Mouse (Mus musculus) midbrain, embryonic 16.5 days (tissue): ENCODE data around the gene Cc2d2b. TPM values are rescaled to one million over a fixed set of nuclear protein-coding genes. Genes with fewer than 3 reads are reported as not detected.

Source experiments
- ATAC-seq: fragments of 200-750 bp; cut with Nextera tagmentation; 2 replicates; pipeline ENCODE4 v1.8.0; 2017; ENCODE audit warnings: moderate TSS enrichment
- H3K27ac ChIP-seq: fragments of 300-500 bp; sonication (generic); 2 replicates; pipeline ENCODE4 v1.5.1; 2014; ENCODE audit warnings: mild to moderate bottlenecking, low read length, mixed read lengths
- H3K27me3 ChIP-seq: fragments of 300-500 bp; sonication (generic); 2 replicates; pipeline ENCODE4 v1.6.1; 2014; ENCODE audit warnings: low read depth, low read length, mixed read lengths; ENCODE audit not compliant: control insufficient read depth, insufficient read depth
- H3K36me3 ChIP-seq: fragments of 300-500 bp; sonication (generic); 2 replicates; pipeline ENCODE4 v1.6.1; 2014; ENCODE audit warnings: mild to moderate bottlenecking, low read length, moderate library complexity, mixed read lengths; ENCODE audit not compliant: control insufficient read depth, insufficient read depth
- H3K4me1 ChIP-seq: fragments of 300-500 bp; sonication (generic); 2 replicates; pipeline ENCODE4 v1.6.1; 2014; ENCODE audit warnings: mild to moderate bottlenecking, low read length, mixed read lengths; ENCODE audit not compliant: control insufficient read depth, insufficient read depth
- H3K4me2 ChIP-seq: fragments of 300-500 bp; sonication (generic); 2 replicates; pipeline ENCODE4 v1.6.1; 2014; ENCODE audit warnings: mild to moderate bottlenecking, low read length, mixed read lengths
- H3K4me3 ChIP-seq: fragments of 300-500 bp; sonication (generic); 2 replicates; pipeline ENCODE4 v1.5.1; 2014; ENCODE audit warnings: low read depth, mild to moderate bottlenecking, low read length, moderate library complexity, mixed read lengths
- H3K9ac ChIP-seq: fragments of 300-500 bp; sonication (generic); 2 replicates; pipeline ENCODE4 v1.6.1; 2014; ENCODE audit warnings: low read depth, low read length, mixed read lengths
- H3K9me3 ChIP-seq: fragments of 300-500 bp; sonication (generic); replicated peaks from 2 replicates; pipeline ENCODE4 v1.6.1; 2014; ENCODE audit warnings: mild to moderate bottlenecking, low read length, mixed read lengths; ENCODE audit not compliant: control insufficient read depth, poor library complexity, severe bottlenecking
- WGBS: fragments of 180-500 bp; shearing (Covaris S2); extraction: QIAGEN DNeasy Blood & Tissue Kit; methylation state at CpG from one replicate; pipeline ENCODE4 v1.1.7; 2014; 5-methylcytosine and 5-hydroxymethylcytosine counted together
- polyA plus RNA-seq: library from polyadenylated mRNA; unstranded; fragments of >200 nt; fragmentation: Nextera tagmentation; extraction: Ambion mirVana; gene quantifications from 2 replicates; pipeline ENCODE4 v1.2.1, GENCODE M21; 2015

Cc2d2b gene
- polyA plus RNA-seq, 1 experiment from 2014 or later = 0.19 TPM

DNA sequence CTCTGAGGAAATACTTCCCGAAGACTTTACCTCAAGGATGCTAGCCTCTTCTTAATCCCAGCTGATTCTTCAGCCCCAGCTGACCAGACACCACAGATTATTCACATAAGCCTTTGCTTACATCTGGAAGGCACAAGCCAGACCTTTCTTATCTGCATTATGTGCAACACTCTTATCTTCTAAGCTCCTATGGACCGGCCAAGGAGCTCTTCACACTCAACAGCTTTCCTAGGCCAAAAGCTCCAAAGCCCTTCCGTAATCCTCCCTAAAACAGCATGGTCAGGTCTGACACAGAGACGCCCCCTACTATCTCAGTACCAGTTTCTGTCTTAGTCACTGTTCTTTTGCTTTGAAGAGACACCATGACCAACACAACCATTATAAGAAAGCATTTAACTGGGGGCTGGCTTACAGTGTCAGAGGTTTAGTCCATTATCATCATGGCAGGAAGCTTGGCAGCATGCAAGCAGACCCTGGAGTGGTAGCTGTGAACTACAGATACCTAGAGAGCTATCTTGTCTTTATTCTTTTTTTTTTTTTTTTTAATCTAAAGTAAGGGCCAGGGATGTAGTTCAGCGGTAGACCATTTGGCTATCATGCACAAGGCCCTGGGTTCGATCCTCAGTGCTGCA, 69.5 kb downstream of the Cc2d2b start:
- H3K9me3 ChIP-seq = no peaks in the 10 kb centered on the region
- no peaks in the 10 kb centered on the region for H3K4me1 ChIP-seq
- no peak overlapping the region for H3K27ac ChIP-seq
- H3K27me3 ChIP-seq = no peaks in the 10 kb centered on the region
- no peak overlapping the region for H3K4me2 ChIP-seq
- no peaks in the 10 kb centered on the region for H3K36me3 ChIP-seq
- H3K4me3 ChIP-seq = no peak overlapping the region
- 83% methylated on average over 6 of the region's 6 CpGs for WGBS
- no peak overlapping the region for H3K9ac ChIP-seq
- no peak for ATAC-seq

DNA sequence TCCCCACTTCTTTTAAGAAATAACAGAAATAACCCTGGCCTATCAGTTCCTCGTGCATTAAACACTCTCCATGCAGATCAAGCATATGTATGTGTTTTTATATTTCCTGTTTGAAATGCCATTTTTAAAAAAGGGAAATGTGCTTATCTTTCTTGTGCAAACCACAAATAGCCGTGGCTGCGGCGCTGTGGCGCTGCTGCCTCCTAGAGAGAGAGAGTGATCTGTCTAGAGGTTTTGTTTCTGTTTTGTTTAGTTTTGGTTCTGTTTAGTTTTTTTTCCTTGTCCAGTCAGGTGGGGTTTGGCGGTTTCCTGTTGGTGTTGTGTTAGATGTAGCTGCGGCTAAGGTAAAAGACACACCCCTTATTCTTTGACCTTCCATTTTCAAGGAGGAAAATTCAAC, 70.2 kb downstream of the Cc2d2b start:
- no peak overlapping the region for H3K4me3 ChIP-seq
- H3K27ac ChIP-seq = no peak overlapping the region
- no peaks in the 10 kb centered on the region for H3K4me1 ChIP-seq
- no peak for ATAC-seq
- H3K9me3 ChIP-seq = no peaks in the 10 kb centered on the region
- WGBS = 80% methylated on average over 7 of the region's 7 CpGs
- no peaks in the 10 kb centered on the region for H3K36me3 ChIP-seq
- H3K9ac ChIP-seq = no peak overlapping the region
- no peaks in the 10 kb centered on the region for H3K27me3 ChIP-seq
- no peak overlapping the region for H3K4me2 ChIP-seq

DNA sequence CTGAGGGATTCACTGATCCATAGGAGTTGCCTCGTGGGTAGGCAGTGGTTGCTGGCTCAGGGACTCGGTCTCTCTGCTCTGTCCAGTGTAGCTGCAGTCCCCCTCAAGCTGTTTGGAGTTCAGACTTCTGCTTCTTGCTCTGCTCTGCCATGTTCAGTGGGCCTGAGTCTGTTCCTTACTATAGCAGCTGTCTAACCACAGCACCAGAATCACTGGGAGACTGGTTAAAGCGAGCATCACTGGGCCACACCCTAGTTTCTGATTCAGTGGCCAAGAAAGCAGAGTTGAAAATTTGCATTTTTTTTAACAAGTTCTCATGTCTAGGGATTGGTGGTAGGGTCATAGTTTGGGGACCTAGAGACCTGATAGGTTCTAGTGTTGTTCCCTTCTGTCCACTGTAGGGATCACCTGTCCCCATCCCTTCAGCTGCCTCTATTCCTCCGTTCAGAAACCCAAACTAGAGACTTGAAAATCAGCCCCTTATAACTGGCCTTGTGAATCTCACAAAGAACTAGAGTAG, 72.8 kb downstream of the Cc2d2b start:
- Histone ChIP-seq H3K27me3 (no peaks in the 10 kb centered on the region), H3K4me1 (no peaks in the 10 kb centered on the region), H3K27ac (no peak overlapping the region), H3K4me3 (no peak overlapping the region), H3K9ac (no peak overlapping the region), H3K9me3 (no peaks in the 10 kb centered on the region), H3K4me2 (no peak overlapping the region), H3K36me3 (no peaks in the 10 kb centered on the region)
- WGBS = 83% methylated on average over 4 of the region's 4 CpGs
- no peak for ATAC-seq

DNA sequence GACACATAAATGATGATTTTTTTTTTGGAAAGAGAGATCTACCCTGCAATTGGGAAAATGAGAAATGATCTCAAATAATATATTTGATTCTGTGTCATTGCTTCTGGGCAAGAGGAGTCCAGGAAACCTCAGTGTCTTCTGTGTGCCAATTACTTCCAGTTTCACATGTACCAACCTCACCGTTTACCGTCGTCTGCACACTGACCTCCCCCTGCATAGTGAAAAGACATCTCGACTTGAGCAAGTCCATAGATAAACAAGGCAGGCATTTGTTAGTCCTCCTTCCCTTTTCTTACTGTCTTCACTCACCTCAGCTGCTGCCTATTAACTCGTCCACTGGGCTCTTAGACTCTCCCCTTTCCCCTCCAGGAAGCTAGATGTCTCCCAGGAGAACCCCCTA, 77.1 kb downstream of the Cc2d2b start:
- no peak for ATAC-seq
- Histone ChIP-seq H3K4me1 (peaks cover 6% of the 10 kb centered on the region), H3K9me3 (no peaks in the 10 kb centered on the region), H3K27ac (no peak overlapping the region), H3K9ac (no peak overlapping the region), H3K4me2 (no peak overlapping the region), H3K36me3 (no peaks in the 10 kb centered on the region), H3K4me3 (no peak overlapping the region), H3K27me3 (no peaks in the 10 kb centered on the region)
- 71% methylated on average over 5 of the region's 5 CpGs for WGBS

DNA sequence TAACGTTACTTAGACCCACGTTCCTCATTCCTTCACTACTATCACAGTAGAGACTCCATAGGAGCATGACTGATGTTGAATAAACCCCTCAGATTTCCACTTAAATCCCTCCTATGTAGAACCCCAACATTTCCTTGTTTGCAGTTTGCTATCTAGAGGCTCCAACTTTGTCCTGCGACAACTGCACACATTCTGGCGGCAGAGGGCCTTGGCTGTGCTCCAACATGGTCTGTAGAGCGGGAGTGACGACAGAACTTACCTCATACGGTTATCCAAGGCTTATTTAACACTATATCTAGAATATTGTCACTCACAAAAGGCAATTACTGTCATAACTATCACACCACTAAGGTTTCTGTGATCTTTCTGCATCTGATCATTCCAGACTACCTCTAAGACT, 78.2 kb downstream of the Cc2d2b start:
- 78% methylated on average over 7 of the region's 7 CpGs for WGBS
- H3K27ac ChIP-seq = no peak overlapping the region

DNA sequence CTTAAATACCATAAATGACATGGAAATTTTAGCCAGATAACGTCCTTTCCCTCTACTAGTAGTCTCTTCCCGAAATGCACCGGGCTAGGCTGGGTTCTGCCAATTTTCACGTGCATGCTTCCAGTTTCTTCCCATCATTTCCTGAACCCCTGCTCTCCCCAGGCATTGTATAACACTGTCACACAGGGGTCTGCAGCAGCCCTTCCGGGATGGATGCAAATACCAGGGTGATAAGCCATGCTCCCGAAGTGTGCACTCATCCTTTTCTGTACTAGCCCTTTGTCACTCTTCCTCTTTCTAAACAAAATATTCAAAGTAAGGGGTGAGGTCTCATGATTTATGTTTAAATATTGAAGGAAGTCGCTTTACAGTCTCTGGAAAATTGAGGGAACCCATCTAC, 81.6 kb downstream of the Cc2d2b start:
- H3K27me3 ChIP-seq = no peaks in the 10 kb centered on the region
- 53% methylated on average over 7 of the region's 7 CpGs for WGBS
- no peaks in the 10 kb centered on the region for H3K9me3 ChIP-seq
- H3K36me3 ChIP-seq = no peaks in the 10 kb centered on the region
- peaks cover 37% of the 10 kb centered on the region for H3K4me1 ChIP-seq
- peak overlapping the region; percentile 78 for H3K4me3 ChIP-seq
- H3K9ac ChIP-seq = peak overlapping the region; percentile 95
- peak overlapping the region; percentile 96 for H3K27ac ChIP-seq
- H3K4me2 ChIP-seq = peak overlapping the region; percentile 68
- ATAC-seq = no peak

More for the DNA sequence above, 78.2 kb downstream of the Cc2d2b start:
- ATAC-seq = no peak
- H3K9ac ChIP-seq = no peak overlapping the region
- no peak overlapping the region for H3K4me2 ChIP-seq
- H3K9me3 ChIP-seq = no peaks in the 10 kb centered on the region
- H3K36me3 ChIP-seq = no peaks in the 10 kb centered on the region
- H3K4me1 ChIP-seq = peaks cover 6% of the 10 kb centered on the region
- no peak overlapping the region for H3K4me3 ChIP-seq
- no peaks in the 10 kb centered on the region for H3K27me3 ChIP-seq

DNA sequence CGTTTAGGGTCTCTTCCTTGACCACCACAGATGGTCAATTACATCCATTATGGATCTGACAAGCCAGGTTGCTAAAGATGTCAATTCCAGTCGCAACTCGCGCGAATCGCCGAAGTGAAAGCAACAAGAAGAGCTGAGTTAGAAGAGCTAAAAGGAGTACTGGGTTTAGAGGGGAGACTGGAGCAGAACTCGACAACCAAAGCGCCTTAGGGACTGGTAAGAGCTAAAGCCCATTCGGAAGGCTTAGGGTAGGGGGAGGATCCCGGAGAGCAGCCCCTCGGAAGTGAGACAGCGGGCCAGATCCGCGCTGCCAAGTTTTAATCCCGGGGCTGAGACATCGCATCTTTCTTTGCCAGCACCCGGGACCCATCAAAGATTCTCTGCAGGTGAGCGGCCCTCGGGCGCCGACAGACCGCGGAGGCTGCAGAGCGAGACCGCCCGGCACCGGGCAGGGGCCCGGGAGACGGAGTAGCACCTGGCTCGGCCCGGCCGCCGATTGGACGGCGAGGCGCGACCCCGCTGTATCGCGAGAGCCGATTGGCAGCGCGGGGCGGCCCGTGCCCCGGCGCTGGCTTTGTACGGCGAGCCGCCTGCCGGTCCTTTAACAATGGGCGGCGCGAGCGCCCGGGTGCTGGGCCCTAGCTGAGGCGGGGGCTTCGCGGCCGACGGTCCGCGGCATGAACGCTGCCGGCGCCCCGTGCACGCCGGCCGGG, 82.3 kb downstream of the Cc2d2b start, which contains the start of gene Ccnj:
Gene Ccnj, plus strand, starts transcription at position 577 of the 713 bp plus-strand sequence.
- H3K4me3 ChIP-seq = peak within 1 kb of the TSS; percentile 78
- peak within 1 kb of the TSS; percentile 89 for H3K4me2 ChIP-seq
- peaks cover 42% of the 10 kb centered on the region for H3K4me1 ChIP-seq
- ATAC-seq = peak; percentile 99
- peak within 1 kb of the TSS; percentile 96 for H3K27ac ChIP-seq
- H3K9ac ChIP-seq = peak within 1 kb of the TSS; percentile 95
- no peaks in the 10 kb centered on the region for H3K9me3 ChIP-seq
- WGBS = under 1% methylated on average over 61 of the region's 71 CpGs
- no peaks in the 10 kb centered on the region for H3K27me3 ChIP-seq
- H3K36me3 ChIP-seq = no peaks in the 10 kb centered on the region

DNA sequence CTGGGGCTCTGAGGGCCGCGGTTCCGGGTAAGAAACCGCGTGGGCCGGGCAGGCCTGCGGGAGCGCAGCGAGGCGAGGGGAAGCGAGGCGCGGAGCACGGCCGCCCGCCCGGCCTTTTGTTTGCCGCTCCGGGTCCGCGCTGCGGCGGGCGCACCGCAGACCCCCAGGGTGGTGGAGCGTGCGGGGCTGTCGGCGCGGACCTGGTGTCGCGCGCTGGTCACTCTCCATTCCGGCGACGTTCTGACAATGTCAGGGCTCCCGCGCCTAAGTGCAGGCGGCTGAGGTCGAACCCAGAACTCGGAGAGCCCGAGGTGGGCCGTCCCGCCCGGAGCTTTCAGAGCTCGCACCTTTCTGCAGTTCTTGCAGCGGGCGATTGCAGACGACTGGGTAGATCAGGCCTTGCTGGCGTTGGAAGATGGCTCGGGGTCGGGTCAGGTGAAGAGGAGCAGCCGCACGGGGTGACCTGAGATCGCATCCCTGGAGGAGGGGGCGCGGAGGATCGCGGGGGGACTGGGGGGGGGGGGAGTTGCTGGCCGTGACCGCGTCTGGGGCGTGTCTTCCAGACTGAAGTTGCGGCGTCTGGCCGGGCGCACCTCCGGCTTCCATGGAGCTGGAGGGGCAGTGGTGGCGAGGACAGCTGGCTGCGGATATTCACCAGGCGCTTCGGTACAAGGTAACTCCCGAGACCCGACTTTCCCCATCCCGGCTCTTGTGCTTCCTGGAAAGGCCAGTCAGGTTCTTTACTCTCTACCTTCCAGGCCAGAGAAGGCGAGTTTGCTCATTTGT, 83.1 kb downstream of the Cc2d2b start:
- ATAC-seq = peak; percentile 66
- peaks cover 42% of the 10 kb centered on the region for H3K4me1 ChIP-seq
- under 1% methylated on average over 63 of the region's 76 CpGs for WGBS
- peak overlapping the region; percentile 95 for H3K9ac ChIP-seq
- peak overlapping the region; percentile 78 for H3K4me3 ChIP-seq
- H3K27ac ChIP-seq = peak overlapping the region; percentile 96
- H3K36me3 ChIP-seq = no peaks in the 10 kb centered on the region
- no peaks in the 10 kb centered on the region for H3K27me3 ChIP-seq
- H3K9me3 ChIP-seq = no peaks in the 10 kb centered on the region
- H3K4me2 ChIP-seq = peak overlapping the region; percentile 89
